Mouse (Mus musculus): ENCODE measurements around the gene Slc24a3. TPM values are rescaled to one million over a fixed set of nuclear protein-coding genes. Genes with fewer than 3 reads are reported as not detected.

The Slc24a3 gene
- polyA plus RNA-seq, 1 experiment from 2014 or later, result 0.57 TPM

DNA sequence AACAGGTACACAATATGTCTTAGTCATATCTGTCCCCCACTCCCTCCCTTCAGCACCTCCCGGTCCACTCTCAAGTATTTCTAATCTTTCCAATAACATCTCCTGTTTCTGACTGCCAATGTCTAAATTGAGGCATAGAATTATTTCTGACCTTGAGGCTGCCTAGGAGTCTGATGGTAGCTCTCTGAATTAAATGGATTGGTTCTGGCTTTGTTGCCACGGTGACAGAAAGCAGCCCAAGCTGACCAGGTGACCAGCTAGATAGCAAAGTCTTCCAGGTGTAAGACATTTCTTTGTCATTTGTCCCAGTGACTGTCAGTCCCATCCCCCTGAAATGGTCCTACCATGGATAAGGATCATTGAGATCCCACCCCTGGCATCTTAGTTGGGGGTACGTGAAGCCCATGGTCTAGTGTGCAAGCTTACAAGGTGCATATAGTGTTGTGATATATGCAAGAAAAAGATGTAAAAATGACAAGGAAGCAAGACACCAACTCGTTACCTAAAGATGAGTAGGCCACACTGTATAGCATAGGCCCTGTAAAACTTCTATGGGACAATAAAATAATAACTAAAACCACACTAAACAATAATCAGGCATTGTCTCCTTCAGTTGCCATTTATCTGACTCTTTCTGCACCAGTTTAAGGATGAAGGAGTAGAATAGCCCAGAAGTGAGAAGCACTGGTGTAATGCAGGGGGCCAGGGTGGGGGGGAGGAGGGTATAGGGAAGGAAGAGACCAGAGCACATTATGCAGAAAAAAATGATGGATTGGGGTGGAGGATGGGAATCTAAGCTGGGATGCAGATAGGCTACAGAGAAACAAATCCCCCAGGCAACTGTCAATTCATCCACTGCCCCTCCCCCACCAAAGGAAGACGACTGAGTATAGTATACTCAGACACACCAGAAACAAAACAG lies 253.7 kb downstream of the Slc24a3 start:
- WGBS, result 80% methylated on average over 5 of the region's 5 CpGs
- H3K4me3 ChIP-seq (ENCODE audit: low read depth, low read length), result no peak overlapping the region
- no peak overlapping the region for H3K4me2 ChIP-seq (ENCODE audit: low read depth, severe bottlenecking)
- no peak for ATAC-seq (ENCODE audit: insufficient number of reproducible peaks, low FRiP score, low TSS enrichment, low read depth)
- no peaks in the 10 kb centered on the region for H3K4me1 ChIP-seq (ENCODE audit: control insufficient read depth, insufficient read depth, low read length)
- no peak overlapping the region for H3K9ac ChIP-seq (ENCODE audit: low read length)
- DNase-seq (ENCODE audit: low spot score), result no peak
- no peaks in the 10 kb centered on the region for H3K9me3 ChIP-seq (ENCODE audit: control insufficient read depth, low read length)
- no peaks in the 10 kb centered on the region for H3K36me3 ChIP-seq (ENCODE audit: control insufficient read depth, insufficient read depth, low read length)
- no peaks in the 10 kb centered on the region for H3K27me3 ChIP-seq (ENCODE audit: control insufficient read depth, insufficient read depth, low read length)
- no peak overlapping the region for H3K27ac ChIP-seq (replicated peaks; ENCODE audit: low read depth, low read length)

DNA sequence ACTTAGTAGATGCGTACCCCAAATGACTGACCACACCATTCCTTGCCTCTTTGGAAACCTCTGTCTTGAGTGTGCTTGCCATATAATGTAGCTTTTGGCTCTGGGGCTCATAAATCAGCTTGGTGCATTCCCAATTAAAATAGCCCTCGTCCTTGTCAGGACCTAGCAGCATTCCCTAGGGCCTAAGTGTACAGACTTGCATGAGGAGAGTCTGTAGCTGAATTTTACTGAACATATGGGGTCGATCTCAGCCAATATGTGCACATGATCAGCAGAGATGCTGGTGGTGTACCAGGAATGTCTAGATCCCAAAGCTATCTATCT lies 254.3 kb downstream of the Slc24a3 start:
- no peaks in the 10 kb centered on the region for H3K9me3 ChIP-seq (ENCODE audit: control insufficient read depth, low read length)
- no peaks in the 10 kb centered on the region for H3K36me3 ChIP-seq (ENCODE audit: control insufficient read depth, insufficient read depth, low read length)
- no peak overlapping the region for H3K4me2 ChIP-seq (ENCODE audit: low read depth, severe bottlenecking)
- no peaks in the 10 kb centered on the region for H3K27me3 ChIP-seq (ENCODE audit: control insufficient read depth, insufficient read depth, low read length)
- no peak for ATAC-seq (ENCODE audit: insufficient number of reproducible peaks, low FRiP score, low TSS enrichment, low read depth)
- H3K4me3 ChIP-seq (ENCODE audit: low read depth, low read length), result no peak overlapping the region
- WGBS, result 60% methylated on average over 3 of the region's 3 CpGs
- no peak overlapping the region for H3K27ac ChIP-seq (replicated peaks; ENCODE audit: low read depth, low read length)
- no peaks in the 10 kb centered on the region for H3K4me1 ChIP-seq (ENCODE audit: control insufficient read depth, insufficient read depth, low read length)
- H3K9ac ChIP-seq (ENCODE audit: low read length), result no peak overlapping the region
- no peak for DNase-seq (ENCODE audit: low spot score)

GRCm38 (mm10) chr2:145429982-145430381 lies 262.4 kb downstream of the Slc24a3 start:
- no peak for DNase-seq (ENCODE audit: low spot score)

DNA sequence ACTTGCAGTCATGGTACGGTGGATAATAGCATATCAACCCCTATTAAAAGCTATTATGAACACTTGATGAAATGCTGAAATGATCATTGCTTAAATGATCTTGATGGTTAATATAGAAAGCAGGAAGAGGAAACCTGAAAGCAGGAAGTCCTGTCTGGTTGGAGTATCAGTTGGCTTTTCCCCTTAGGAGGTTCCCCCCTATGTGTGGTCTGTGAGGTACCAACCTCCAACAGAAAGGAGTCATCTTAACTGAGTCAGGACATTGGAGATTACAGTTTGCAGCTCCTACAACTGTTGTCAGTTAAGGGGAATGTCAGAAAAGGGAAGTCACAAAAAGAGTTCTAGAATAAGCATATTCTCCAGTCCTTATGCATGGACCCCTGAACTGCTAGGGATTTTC lies 266.5 kb downstream of the Slc24a3 start:
- 90% methylated on average over 1 of the region's 1 CpGs for WGBS
- Histone ChIP-seq H3K4me1 (ENCODE audit: control insufficient read depth, insufficient read depth, low read length) (no peaks in the 10 kb centered on the region), H3K4me2 (ENCODE audit: low read depth, severe bottlenecking) (no peak overlapping the region), H3K9me3 (ENCODE audit: control insufficient read depth, low read length) (no peaks in the 10 kb centered on the region), H3K4me3 (ENCODE audit: low read depth, low read length) (no peak overlapping the region), H3K36me3 (ENCODE audit: control insufficient read depth, insufficient read depth, low read length) (no peaks in the 10 kb centered on the region), H3K27me3 (ENCODE audit: control insufficient read depth, insufficient read depth, low read length) (no peaks in the 10 kb centered on the region), H3K27ac (replicated peaks; ENCODE audit: low read depth, low read length) (no peak overlapping the region), H3K9ac (ENCODE audit: low read length) (no peak overlapping the region)
- no peak for ATAC-seq (ENCODE audit: insufficient number of reproducible peaks, low FRiP score, low TSS enrichment, low read depth)
- DNase-seq (ENCODE audit: low spot score), result no peak

More at GRCm38 (mm10) chr2:145429982-145430381, 262.4 kb downstream of the Slc24a3 start:
- no peaks in the 10 kb centered on the region for H3K4me1 ChIP-seq (ENCODE audit: control insufficient read depth, insufficient read depth, low read length)
- no peaks in the 10 kb centered on the region for H3K9me3 ChIP-seq (ENCODE audit: control insufficient read depth, low read length)
- 84% methylated on average over 5 of the region's 5 CpGs for WGBS
- H3K27me3 ChIP-seq (ENCODE audit: control insufficient read depth, insufficient read depth, low read length), result no peaks in the 10 kb centered on the region
- H3K36me3 ChIP-seq (ENCODE audit: control insufficient read depth, insufficient read depth, low read length), result no peaks in the 10 kb centered on the region
- no peak overlapping the region for H3K9ac ChIP-seq (ENCODE audit: low read length)
- H3K4me3 ChIP-seq (ENCODE audit: low read depth, low read length), result no peak overlapping the region
- H3K4me2 ChIP-seq (ENCODE audit: low read depth, severe bottlenecking), result no peak overlapping the region
- H3K27ac ChIP-seq (replicated peaks; ENCODE audit: low read depth, low read length), result no peak overlapping the region
- no peak for ATAC-seq (ENCODE audit: insufficient number of reproducible peaks, low FRiP score, low TSS enrichment, low read depth)

GRCm38 (mm10) chr2:145438336-145438735 lies 270.8 kb downstream of the Slc24a3 start:
- H3K9ac ChIP-seq (ENCODE audit: low read length), result no peak overlapping the region
- 69% methylated on average over 5 of the region's 5 CpGs for WGBS
- ATAC-seq (ENCODE audit: insufficient number of reproducible peaks, low FRiP score, low TSS enrichment, low read depth) (no peak), DNase-seq (ENCODE audit: low spot score) (no peak)
- H3K27me3 ChIP-seq (ENCODE audit: control insufficient read depth, insufficient read depth, low read length), result no peaks in the 10 kb centered on the region
- no peaks in the 10 kb centered on the region for H3K36me3 ChIP-seq (ENCODE audit: control insufficient read depth, insufficient read depth, low read length)
- no peaks in the 10 kb centered on the region for H3K4me1 ChIP-seq (ENCODE audit: control insufficient read depth, insufficient read depth, low read length)
- no peak overlapping the region for H3K4me2 ChIP-seq (ENCODE audit: low read depth, severe bottlenecking)
- no peaks in the 10 kb centered on the region for H3K9me3 ChIP-seq (ENCODE audit: control insufficient read depth, low read length)
- no peak overlapping the region for H3K4me3 ChIP-seq (ENCODE audit: low read depth, low read length)
- H3K27ac ChIP-seq (replicated peaks; ENCODE audit: low read depth, low read length), result no peak overlapping the region

DNA sequence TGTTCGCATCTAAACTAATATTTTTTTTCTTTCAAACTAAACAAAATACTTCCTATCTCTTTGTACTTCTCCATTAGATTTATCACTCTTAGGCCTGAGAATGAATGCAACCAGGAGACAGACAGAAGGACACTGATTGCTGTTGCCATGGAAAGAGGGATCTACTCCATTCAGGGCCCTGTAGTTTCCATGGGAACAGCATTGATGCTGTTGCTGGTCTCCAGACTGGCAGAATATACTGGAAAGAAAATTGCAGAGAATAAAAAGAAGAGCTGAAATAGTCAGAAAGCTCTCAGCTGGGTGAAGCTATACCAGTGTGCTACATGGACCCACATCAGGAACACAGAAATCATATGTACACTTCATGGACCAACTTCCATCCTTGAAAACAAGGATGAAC lies 272.2 kb downstream of the Slc24a3 start:
- DNase-seq (ENCODE audit: low spot score) (no peak), ATAC-seq (ENCODE audit: insufficient number of reproducible peaks, low FRiP score, low TSS enrichment, low read depth) (no peak)
- no peaks in the 10 kb centered on the region for H3K4me1 ChIP-seq (ENCODE audit: control insufficient read depth, insufficient read depth, low read length)
- no peak overlapping the region for H3K4me3 ChIP-seq (ENCODE audit: low read depth, low read length)
- no peaks in the 10 kb centered on the region for H3K36me3 ChIP-seq (ENCODE audit: control insufficient read depth, insufficient read depth, low read length)
- no peaks in the 10 kb centered on the region for H3K27me3 ChIP-seq (ENCODE audit: control insufficient read depth, insufficient read depth, low read length)
- no peak overlapping the region for H3K4me2 ChIP-seq (ENCODE audit: low read depth, severe bottlenecking)
- no peak overlapping the region for H3K9ac ChIP-seq (ENCODE audit: low read length)
- WGBS, result 98% methylated on average over 1 of the region's 1 CpGs
- H3K9me3 ChIP-seq (ENCODE audit: control insufficient read depth, low read length), result no peaks in the 10 kb centered on the region
- H3K27ac ChIP-seq (replicated peaks; ENCODE audit: low read depth, low read length), result no peak overlapping the region

GRCm38 (mm10) chr2:145457106-145457747 lies 289.7 kb downstream of the Slc24a3 start:
- H3K36me3 ChIP-seq (ENCODE audit: control insufficient read depth, insufficient read depth, low read length), result no peaks in the 10 kb centered on the region
- no peak overlapping the region for H3K27ac ChIP-seq (replicated peaks; ENCODE audit: low read depth, low read length)
- no peak for DNase-seq (ENCODE audit: low spot score)
- H3K4me1 ChIP-seq (ENCODE audit: control insufficient read depth, insufficient read depth, low read length), result no peaks in the 10 kb centered on the region
- H3K27me3 ChIP-seq (ENCODE audit: control insufficient read depth, insufficient read depth, low read length), result no peaks in the 10 kb centered on the region
- H3K4me3 ChIP-seq (ENCODE audit: low read depth, low read length), result no peak overlapping the region
- no peak overlapping the region for H3K4me2 ChIP-seq (ENCODE audit: low read depth, severe bottlenecking)
- H3K9ac ChIP-seq (ENCODE audit: low read length), result no peak overlapping the region
- 39% methylated on average over 8 of the region's 8 CpGs for WGBS
- no peaks in the 10 kb centered on the region for H3K9me3 ChIP-seq (ENCODE audit: control insufficient read depth, low read length)
- no peak for ATAC-seq (ENCODE audit: insufficient number of reproducible peaks, low FRiP score, low TSS enrichment, low read depth)

- Histone ChIP-seq H3K9me3 (ENCODE audit: control insufficient read depth, low read length) (no peaks in the 10 kb centered on the region), H3K27me3 (ENCODE audit: control insufficient read depth, insufficient read depth, low read length) (no peaks in the 10 kb centered on the region), H3K27ac (replicated peaks; ENCODE audit: low read depth, low read length) (no peak overlapping the region), H3K4me1 (ENCODE audit: control insufficient read depth, insufficient read depth, low read length) (no peaks in the 10 kb centered on the region), H3K36me3 (ENCODE audit: control insufficient read depth, insufficient read depth, low read length) (no peaks in the 10 kb centered on the region), H3K4me3 (ENCODE audit: low read depth, low read length) (no peak overlapping the region), H3K9ac (ENCODE audit: low read length) (no peak overlapping the region), H3K4me2 (ENCODE audit: low read depth, severe bottlenecking) (no peak overlapping the region)
- ATAC-seq (ENCODE audit: insufficient number of reproducible peaks, low FRiP score, low TSS enrichment, low read depth) (no peak), DNase-seq (ENCODE audit: low spot score) (no peak)
- WGBS, result 74% methylated on average over 3 of the region's 3 CpGs
These were observed 293.4 kb downstream of the Slc24a3 start for GRCm38 (mm10) chr2:145460854-145461423.
